In genomic region chr19:33061006-33061405, GRCm38 (mm10) we compare ENCODE assay signal across 26 mouse cellular contexts.
"Had no signal": no experiment of that assay in that cellular context is flagged by ENCODE, and none has a peak within 500 bp of the region (broad histone marks: within the 10 kb centered on the region; RNA-seq: fewer than 3 reads in every experiment).

No protein-coding gene starts in this region.

- H3K27me3 ChIP-seq: heart, embryonic 12.5 days; hindbrain, embryonic 12.5 days; intestine, embryonic 15.5 days; kidney, embryonic 15.5 days; limb, embryonic 13.5 days; limb, embryonic 15.5 days; liver, embryonic 12.5 days had no signal

- H3K9me3 ChIP-seq: heart, embryonic 12.5 days; hindbrain, embryonic 10.5 days; hindbrain, embryonic 12.5 days; intestine, embryonic 15.5 days; kidney, embryonic 15.5 days; limb, embryonic 13.5 days; limb, embryonic 15.5 days; liver, embryonic 12.5 days had no signal

- H3K4me3 ChIP-seq: heart, adult 2 months; heart, embryonic 12.5 days; hindbrain, embryonic 10.5 days; hindbrain, embryonic 12.5 days; intestine, embryonic 15.5 days; kidney, embryonic 15.5 days; limb, embryonic 13.5 days; limb, embryonic 15.5 days; liver, embryonic 12.5 days had no signal

- DNase-seq: gastrocnemius, postnatal 10 days; gastrocnemius, postnatal 25 days; heart, adult 2 months; heart, postnatal 10 days; heart, postnatal 4 days; kidney, adult 11 months; kidney, adult 2 months; kidney, adult 9 months; kidney, postnatal 14 days; kidney, postnatal 36 days; layer of hippocampus, adult 9-11 months; layer of hippocampus, postnatal 36 days; left cerebral cortex, postnatal 4 days had no signal

- H3K36me3 ChIP-seq: heart, embryonic 12.5 days; hindbrain, embryonic 10.5 days; hindbrain, embryonic 12.5 days; intestine, embryonic 15.5 days; kidney, embryonic 15.5 days; limb, embryonic 13.5 days; limb, embryonic 15.5 days; liver, embryonic 12.5 days had no signal

- ATAC-seq: hindbrain, embryonic 16.5 days; inflammation-experienced regulatory T-cells, adult 6 months; intestine, embryonic 15.5 days; liver, embryonic 12.5 days had no signal

- H3K9ac ChIP-seq: heart, embryonic 12.5 days; hindbrain, embryonic 12.5 days; hindbrain, embryonic 14.5 days; intestine, embryonic 15.5 days; kidney, embryonic 15.5 days; limb, embryonic 13.5 days; limb, embryonic 15.5 days; liver, embryonic 12.5 days; liver, embryonic 14.5 days had no signal

- H3K4me2 ChIP-seq: heart, embryonic 12.5 days; hindbrain, embryonic 12.5 days; hindbrain, embryonic 14.5 days; intestine, embryonic 15.5 days; kidney, embryonic 15.5 days; limb, embryonic 13.5 days; limb, embryonic 15.5 days; liver, embryonic 12.5 days had no signal

- H3K4me1 ChIP-seq: hindbrain, embryonic 12.5 days; intestine, embryonic 15.5 days had no signal

- H3K27ac ChIP-seq: heart, adult 2 months; hindbrain, embryonic 10.5 days; hindbrain, embryonic 12.5 days; hindbrain, embryonic 14.5 days; intestine, embryonic 15.5 days; kidney, embryonic 15.5 days; kidney, postnatal 0 days; limb, embryonic 13.5 days; limb, embryonic 15.5 days; liver, embryonic 12.5 days; liver, embryonic 14.5 days had no signal
